ENCODE assay signal across 1 mouse cellular context in the genomic region with DNA sequence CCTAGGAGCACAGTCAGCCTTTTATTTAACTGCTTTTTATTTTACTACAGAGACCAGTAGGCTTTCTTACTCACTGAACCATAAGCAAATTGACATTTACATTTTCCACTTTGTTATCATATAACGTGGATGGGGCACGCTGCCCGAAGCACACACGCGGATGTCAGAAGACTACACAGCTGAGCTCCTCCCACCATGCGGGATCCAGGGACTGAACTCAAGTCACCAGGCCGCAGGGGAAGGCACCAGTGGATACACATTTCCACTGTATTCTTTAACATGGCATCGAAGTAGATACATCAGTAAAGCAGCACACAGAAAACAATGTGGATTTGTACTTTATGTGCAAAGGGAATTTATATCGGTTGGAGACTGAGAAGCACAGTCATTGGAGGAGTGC.
TF ChIP-seq lines count a peak whose summit lies in the region.

No protein-coding gene starts in this region.

TF ChIP-seq in myocyte, 11 proteins besides CTCF, POLR2A, EP300 and RAD21 (continued from another document):
- TF ChIP-seq CEBPB (IDR thresholded peaks at IDR 0.05; ENCODE audit: insufficient read depth, poor library complexity, severe bottlenecking) = no peak
- TF ChIP-seq POLR2AphosphoS2 (IDR thresholded peaks at IDR 0.05; ENCODE audit: insufficient read length, low read depth) = no peak
